Mouse (Mus musculus): ENCODE data around the gene Itgav. TPM values are rescaled to one million over a fixed set of nuclear protein-coding genes. Genes with fewer than 3 reads are reported as not detected.

The Itgav gene
- polyA plus RNA-seq, 1 experiment from 2014 or later: 26.5 TPM

DNA sequence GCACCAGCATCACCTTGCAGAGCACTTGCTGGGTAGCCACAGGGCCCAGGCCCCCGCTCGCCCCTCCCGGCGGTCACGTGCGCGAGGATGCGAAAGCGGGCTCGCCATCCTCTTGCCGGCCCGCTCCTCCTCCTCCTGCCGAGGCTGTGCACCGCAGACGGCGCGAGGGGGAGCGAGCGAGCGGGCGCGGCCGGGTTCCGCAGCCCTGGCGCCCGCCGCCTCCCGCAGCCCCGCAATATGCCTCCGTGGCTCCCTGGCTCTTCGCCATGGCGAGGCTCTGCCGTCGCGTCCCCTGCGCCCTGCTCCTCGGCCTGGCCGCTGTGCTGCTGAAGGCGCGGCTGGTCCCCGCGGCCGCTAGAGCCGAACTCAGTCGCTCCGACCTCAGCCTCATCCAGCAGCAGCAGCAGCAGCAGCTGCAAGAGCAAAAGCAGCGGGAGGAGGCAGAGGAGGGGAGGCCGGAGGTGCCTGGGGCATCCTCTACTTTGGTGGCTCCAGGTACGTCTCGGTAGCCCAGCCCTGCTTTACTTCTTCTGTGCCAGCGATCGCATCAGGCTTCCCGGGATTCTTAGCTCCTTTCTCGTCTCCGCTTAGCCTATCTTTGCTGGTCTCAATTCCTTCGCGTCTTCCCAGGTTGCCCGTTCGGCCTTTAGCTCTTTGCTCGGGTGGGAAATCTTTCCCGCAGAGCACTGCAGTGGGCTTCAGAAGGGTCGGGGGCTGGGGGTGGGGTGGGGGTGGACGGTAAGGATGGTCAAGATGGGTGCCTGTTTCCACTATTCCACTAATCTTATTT, 88.5 kb downstream of the Itgav start, which contains the start of gene Fam171b:
Fam171b (plus strand) TSS at position 154 of the 790 bp plus-strand sequence.
- 1% methylated on average over 47 of the region's 63 CpGs for WGBS (ENCODE audit: insufficient replicate concordance)
- Histone ChIP-seq H3K9me3 (ENCODE audit: low read length) (no peaks in the 10 kb centered on the region), H3K36me3 (replicated peaks; ENCODE audit: insufficient read depth, low read length) (no peaks in the 10 kb centered on the region), H3K27ac (ENCODE audit: low read depth) (no peak within 1 kb of the TSS), H3K4me3 (ENCODE audit: low read depth, low read length) (peak within 1 kb of the TSS; percentile 49), H3K9ac (replicated peaks) (peak within 1 kb of the TSS; percentile 1; the same call in 1 of the 2 replicates), H3K4me1 (ENCODE audit: insufficient read depth) (no peaks in the 10 kb centered on the region), H3K27me3 (ENCODE audit: insufficient read depth, low read length) (peaks cover 39% of the 10 kb centered on the region), H3K4me2 (ENCODE audit: low read depth, low read length) (peak within 1 kb of the TSS; percentile 73)
- peak; percentile 68 for ATAC-seq
- DNase-seq: peak; percentile 55
- TF ChIP-seq CTCF (IDR thresholded peaks at IDR 0.05; ENCODE audit: low read depth): peak; percentile 38
- TF ChIP-seq EP300 (IDR thresholded peaks at IDR 0.05; ENCODE audit: low read depth): no peak

- ATAC-seq (no peak), DNase-seq (no peak)
- WGBS (ENCODE audit: insufficient replicate concordance): 16% methylated on average over 9 of the region's 10 CpGs
- Histone ChIP-seq H3K4me2 (ENCODE audit: low read depth, low read length) (peak overlapping the region; percentile 73), H3K9me3 (ENCODE audit: low read length) (no peaks in the 10 kb centered on the region), H3K4me1 (ENCODE audit: insufficient read depth) (no peaks in the 10 kb centered on the region), H3K36me3 (replicated peaks; ENCODE audit: insufficient read depth, low read length) (no peaks in the 10 kb centered on the region), H3K4me3 (ENCODE audit: low read depth, low read length) (peak overlapping the region; percentile 49; the same call in 1 of the 2 replicates), H3K27ac (ENCODE audit: low read depth) (no peak overlapping the region), H3K9ac (replicated peaks) (no peak overlapping the region), H3K27me3 (ENCODE audit: insufficient read depth, low read length) (peaks cover 39% of the 10 kb centered on the region)
- no peak for TF ChIP-seq EP300 (IDR thresholded peaks at IDR 0.05; ENCODE audit: low read depth)
- TF ChIP-seq CTCF (IDR thresholded peaks at IDR 0.05; ENCODE audit: low read depth): no peak
Measured at GRCm38 (mm10) chr2:83813273-83813892, 89.2 kb downstream of the Itgav start.

DNA sequence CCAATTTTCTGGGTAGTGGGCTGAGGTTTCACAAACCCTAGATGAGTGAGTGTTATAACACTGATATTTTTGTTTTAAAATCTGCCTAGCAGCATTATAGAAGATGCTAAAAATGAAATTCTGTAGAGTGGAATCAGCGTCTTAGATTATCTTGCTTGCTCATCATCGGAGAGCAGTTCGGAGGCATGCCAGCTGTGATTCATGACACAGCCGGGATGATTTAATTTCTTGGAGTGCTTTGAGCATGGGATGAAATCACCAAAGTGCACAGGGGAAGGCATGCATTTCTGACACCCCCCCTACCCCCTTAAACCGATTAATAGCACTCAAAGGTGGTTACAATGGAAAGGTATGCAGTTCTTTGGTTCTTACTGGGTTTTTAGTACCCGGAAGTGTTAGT, 89.8 kb downstream of the Itgav start:
- Histone ChIP-seq H3K9me3 (ENCODE audit: low read length) (no peaks in the 10 kb centered on the region), H3K4me3 (ENCODE audit: low read depth, low read length) (no peak overlapping the region), H3K4me2 (ENCODE audit: low read depth, low read length) (no peak overlapping the region), H3K36me3 (replicated peaks; ENCODE audit: insufficient read depth, low read length) (no peaks in the 10 kb centered on the region), H3K4me1 (ENCODE audit: insufficient read depth) (no peaks in the 10 kb centered on the region), H3K27ac (ENCODE audit: low read depth) (no peak overlapping the region), H3K27me3 (ENCODE audit: insufficient read depth, low read length) (peaks cover 39% of the 10 kb centered on the region), H3K9ac (replicated peaks) (no peak overlapping the region)
- TF ChIP-seq EP300 (IDR thresholded peaks at IDR 0.05; ENCODE audit: low read depth): no peak
- TF ChIP-seq CTCF (IDR thresholded peaks at IDR 0.05; ENCODE audit: low read depth): no peak
- no peak for DNase-seq
- 66% methylated on average over 6 of the region's 6 CpGs for WGBS (ENCODE audit: insufficient replicate concordance)
- no peak for ATAC-seq

DNA sequence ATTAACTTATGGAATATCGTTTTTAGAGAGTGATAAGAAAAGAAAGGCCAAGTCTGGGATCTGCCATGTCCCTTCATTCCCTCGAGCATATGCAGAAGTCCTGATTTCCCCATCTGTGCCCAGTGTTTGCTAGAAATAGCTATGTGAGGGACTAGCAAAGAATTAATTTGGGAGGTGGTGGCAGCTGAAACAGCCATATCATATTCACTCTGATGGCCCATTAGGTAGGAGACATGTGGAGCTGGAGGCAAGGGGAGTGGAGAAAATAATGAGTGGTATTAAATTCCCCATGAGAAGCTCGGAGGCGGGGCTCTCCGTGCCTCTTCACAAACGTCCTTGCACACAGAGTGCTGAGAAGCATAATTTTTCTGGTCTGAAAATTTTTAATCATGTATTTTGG, 92.0 kb downstream of the Itgav start:
- H3K9me3 ChIP-seq (ENCODE audit: low read length): no peaks in the 10 kb centered on the region
- H3K4me1 ChIP-seq (ENCODE audit: insufficient read depth): no peaks in the 10 kb centered on the region
- no peak overlapping the region for H3K9ac ChIP-seq (replicated peaks)
- no peak overlapping the region for H3K4me2 ChIP-seq (ENCODE audit: low read depth, low read length)
- TF ChIP-seq EP300 (IDR thresholded peaks at IDR 0.05; ENCODE audit: low read depth) (no peak), CTCF (IDR thresholded peaks at IDR 0.05; ENCODE audit: low read depth) (no peak)
- H3K27me3 ChIP-seq (ENCODE audit: insufficient read depth, low read length): peaks cover 33% of the 10 kb centered on the region
- DNase-seq: no peak
- H3K36me3 ChIP-seq (replicated peaks; ENCODE audit: insufficient read depth, low read length): no peaks in the 10 kb centered on the region
- WGBS (ENCODE audit: insufficient replicate concordance): 74% methylated on average over 6 of the region's 6 CpGs
- no peak for ATAC-seq
- H3K27ac ChIP-seq (ENCODE audit: low read depth): no peak overlapping the region
- H3K4me3 ChIP-seq (ENCODE audit: low read depth, low read length): no peak overlapping the region

DNA sequence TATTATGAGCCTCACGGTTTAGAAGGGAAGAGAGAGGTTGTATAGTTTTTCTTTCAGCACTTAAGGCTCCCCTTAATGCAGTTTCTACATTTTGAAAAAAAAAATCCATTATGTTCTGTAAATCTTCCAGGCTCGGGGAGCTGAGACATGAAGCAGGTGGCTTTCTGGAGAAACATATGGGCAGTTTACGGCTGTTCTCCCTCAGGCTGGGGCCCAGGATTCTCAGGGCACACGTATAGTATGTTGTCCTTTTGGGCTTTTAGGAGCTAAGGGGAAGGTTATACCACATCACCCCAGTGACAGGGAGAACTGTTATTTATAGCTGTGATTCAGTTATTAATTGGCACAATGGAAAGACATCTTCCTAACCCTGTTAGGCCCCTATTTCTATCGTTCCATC, 101.0 kb downstream of the Itgav start:
- no peak overlapping the region for H3K4me2 ChIP-seq (ENCODE audit: low read depth, low read length)
- DNase-seq: no peak
- no peaks in the 10 kb centered on the region for H3K27me3 ChIP-seq (ENCODE audit: insufficient read depth, low read length)
- no peak for ATAC-seq
- H3K9me3 ChIP-seq (ENCODE audit: low read length): no peaks in the 10 kb centered on the region
- H3K27ac ChIP-seq (ENCODE audit: low read depth): no peak overlapping the region
- no peak for TF ChIP-seq CTCF (IDR thresholded peaks at IDR 0.05; ENCODE audit: low read depth)
- no peak for TF ChIP-seq EP300 (IDR thresholded peaks at IDR 0.05; ENCODE audit: low read depth)
- H3K9ac ChIP-seq (replicated peaks): no peak overlapping the region
- no peaks in the 10 kb centered on the region for H3K36me3 ChIP-seq (replicated peaks; ENCODE audit: insufficient read depth, low read length)
- WGBS (ENCODE audit: insufficient replicate concordance): 75% methylated on average over 5 of the region's 5 CpGs
- no peaks in the 10 kb centered on the region for H3K4me1 ChIP-seq (ENCODE audit: insufficient read depth)
- no peak overlapping the region for H3K4me3 ChIP-seq (ENCODE audit: low read depth, low read length)

DNA sequence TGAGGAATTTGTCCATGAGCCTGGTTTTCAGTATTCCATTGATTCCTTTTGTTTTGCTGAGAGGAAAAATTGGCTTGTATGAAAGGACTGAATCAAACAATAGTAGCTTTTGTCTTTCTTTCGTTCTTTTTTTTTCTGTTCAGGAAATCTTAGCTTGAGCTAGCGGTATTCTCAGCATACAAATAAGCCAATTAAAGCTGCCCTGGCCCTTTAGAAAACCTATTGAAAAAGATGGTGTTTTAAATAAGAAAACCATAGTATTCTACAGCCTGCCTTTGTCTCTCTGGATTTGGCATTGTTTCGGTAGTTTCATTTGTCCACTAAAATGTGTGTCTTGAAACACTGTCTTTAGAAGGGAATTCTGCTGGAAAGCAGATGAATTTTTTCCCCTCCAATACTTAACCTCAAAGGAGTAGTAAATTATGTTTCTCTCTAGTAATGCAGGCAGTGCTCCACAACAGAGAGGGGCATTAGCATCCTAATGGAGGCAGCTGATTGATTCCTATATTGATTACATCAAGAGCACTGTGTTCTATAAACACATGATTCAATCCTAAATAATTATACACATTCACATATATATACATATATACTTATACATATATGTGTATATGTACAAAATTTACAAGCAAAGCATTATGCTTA, 104.8 kb downstream of the Itgav start:
- no peaks in the 10 kb centered on the region for H3K36me3 ChIP-seq (replicated peaks; ENCODE audit: insufficient read depth, low read length)
- DNase-seq (no peak), ATAC-seq (no peak)
- H3K4me2 ChIP-seq (ENCODE audit: low read depth, low read length): no peak overlapping the region
- TF ChIP-seq EP300 (IDR thresholded peaks at IDR 0.05; ENCODE audit: low read depth): no peak
- TF ChIP-seq CTCF (IDR thresholded peaks at IDR 0.05; ENCODE audit: low read depth): no peak
- H3K9ac ChIP-seq (replicated peaks): no peak overlapping the region
- no peaks in the 10 kb centered on the region for H3K4me1 ChIP-seq (ENCODE audit: insufficient read depth)
- H3K4me3 ChIP-seq (ENCODE audit: low read depth, low read length): no peak overlapping the region
- no peaks in the 10 kb centered on the region for H3K27me3 ChIP-seq (ENCODE audit: insufficient read depth, low read length)
- 64% methylated on average over 3 of the region's 3 CpGs for WGBS (ENCODE audit: insufficient replicate concordance)
- H3K9me3 ChIP-seq (ENCODE audit: low read length): no peaks in the 10 kb centered on the region
- no peak overlapping the region for H3K27ac ChIP-seq (ENCODE audit: low read depth)
